Mouse (Mus musculus) megakaryocyte progenitor cell, adult 5-6 weeks (primary cell): ENCODE results near the gene Tomm6. TPM values are rescaled to one million over a fixed set of nuclear protein-coding genes. Genes with fewer than 3 reads are reported as not detected.

Source experiments
- ATAC-seq: replicated peaks from 2 replicates; pipeline ENCODE4 v1.8.0; 2016; ENCODE audit warnings: mild to moderate bottlenecking, moderate TSS enrichment, inconsistent platforms; ENCODE audit not compliant: poor library complexity
- total RNA-seq, 2 experiments: library from RNA; stranded (forward) in 1 of 2; stranded (reverse) in 1 of 2; fragments of 157-497, 149-512 nt in 1 of 2; fragments of 200-1000 nt in 1 of 2; gene quantifications; 2 replicates each; pipeline versions ENCODE4 v1.2.3 to v1.2.4; 2015 to 2017

Gene Tomm6
- total RNA-seq, 2 experiments from 2014 or later = 72.6 to 226 TPM

- no peak for ATAC-seq
Observed at GRCm38 (mm10) chr17:47695337-47695710, 7.1 kb upstream of the Tomm6 start.

GRCm38 (mm10) chr17:47694503-47695336 is 6.5 kb upstream of the Tomm6 start, which contains the start of gene Prickle4:
Gene Prickle4 (minus strand): TSS chr17:47694736.
- peak; percentile 94 for ATAC-seq

- ATAC-seq = no peak
Observed at GRCm38 (mm10) chr17:47694442-47694502, 6.1 kb upstream of the Tomm6 start, which contains the start of gene Gm21981. Gene Gm21981 (minus strand): TSS chr17:47694455.

- no peak for ATAC-seq
Observed at GRCm38 (mm10) chr17:47693671-47694441, 5.7 kb upstream of the Tomm6 start.

GRCm38 (mm10) chr17:47691650-47692049 is 3.5 kb upstream of the Tomm6 start:
- ATAC-seq = no peak

- no peak for ATAC-seq
Observed at GRCm38 (mm10) chr17:47689894-47690293, 1.7 kb upstream of the Tomm6 start.

GRCm38 (mm10) chr17:47688608-47689575 is 706 bp upstream of the Tomm6 start, which contains the start of gene Frs3:
Gene Frs3 (plus strand): TSS chr17:47689030.
- peak; percentile 39 for ATAC-seq

GRCm38 (mm10) chr17:47687409-47688343 is 510 bp downstream of the Tomm6 start:
- peak; percentile 90 for ATAC-seq

- ATAC-seq = peak; percentile 47; the same call in 1 of the 2 replicates
Observed at GRCm38 (mm10) chr17:47682836-47683235, 5.3 kb downstream of the Tomm6 start.

GRCm38 (mm10) chr17:47678702-47679101 is 9.5 kb downstream of the Tomm6 start:
- no peak for ATAC-seq

GRCm38 (mm10) chr17:47678238-47678637 is 9.9 kb downstream of the Tomm6 start:
- ATAC-seq = no peak

- ATAC-seq = peak; percentile 81
Observed at GRCm38 (mm10) chr17:47676581-47676980, 11.6 kb downstream of the Tomm6 start.

- peak; percentile 62 for ATAC-seq
Observed at GRCm38 (mm10) chr17:47672311-47673111, 15.7 kb downstream of the Tomm6 start.

- ATAC-seq = no peak
Observed at GRCm38 (mm10) chr17:47671988-47672310, 16.2 kb downstream of the Tomm6 start.

- no peak for ATAC-seq
Observed at GRCm38 (mm10) chr17:47669166-47669565, 19.0 kb downstream of the Tomm6 start.

GRCm38 (mm10) chr17:47664474-47664873 is 23.7 kb downstream of the Tomm6 start:
- ATAC-seq = no peak

- ATAC-seq = no peak
Observed at GRCm38 (mm10) chr17:47663009-47663713, 25.0 kb downstream of the Tomm6 start.

GRCm38 (mm10) chr17:47658741-47659243 is 29.4 kb downstream of the Tomm6 start:
- no peak for ATAC-seq

- ATAC-seq = no peak
Observed at GRCm38 (mm10) chr17:47657901-47658300, 30.3 kb downstream of the Tomm6 start.
